Mouse (Mus musculus): ENCODE data around the gene Blmh.
"Not testable (repeated sequence)": the region's sequence is repeated elsewhere in the genome, so short reads cannot be mapped to it uniquely, and the experiment has no call there.

Gene Blmh

DNA sequence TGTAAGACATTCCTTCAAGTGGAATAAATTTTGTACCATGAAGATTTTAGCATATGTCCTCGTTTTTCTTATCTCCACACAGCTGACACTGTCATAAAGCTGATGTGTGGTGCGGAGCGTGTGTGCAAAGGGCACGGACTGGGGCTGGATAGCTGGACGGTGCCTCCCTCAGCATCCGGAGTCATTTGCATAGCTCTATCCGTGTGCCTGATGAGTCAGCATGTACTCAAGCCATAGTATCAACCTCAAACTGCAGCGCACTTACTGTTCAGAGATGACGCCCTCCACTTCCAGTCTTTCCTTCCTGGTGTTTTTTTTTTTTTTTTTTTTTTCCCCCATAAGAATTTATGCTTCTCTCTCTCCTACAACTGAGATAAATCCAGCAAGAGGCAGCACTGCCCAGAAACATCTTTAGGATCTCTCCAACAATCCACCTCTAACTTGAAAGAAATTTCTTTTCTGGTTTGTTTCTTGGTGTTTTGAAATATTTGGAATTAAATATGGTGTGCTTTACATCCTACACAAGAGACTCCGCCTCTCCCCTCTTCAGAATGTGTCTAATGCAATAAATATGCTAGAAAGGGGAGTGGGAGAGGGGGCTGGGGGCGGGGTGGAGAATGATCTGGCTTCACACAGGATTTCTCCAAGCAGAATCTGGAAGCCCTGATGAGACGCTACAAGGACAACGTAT is 7.9 kb upstream of the Blmh start:
- peak; percentile 41 for DNase-seq (ENCODE audit: low read depth)

DNA sequence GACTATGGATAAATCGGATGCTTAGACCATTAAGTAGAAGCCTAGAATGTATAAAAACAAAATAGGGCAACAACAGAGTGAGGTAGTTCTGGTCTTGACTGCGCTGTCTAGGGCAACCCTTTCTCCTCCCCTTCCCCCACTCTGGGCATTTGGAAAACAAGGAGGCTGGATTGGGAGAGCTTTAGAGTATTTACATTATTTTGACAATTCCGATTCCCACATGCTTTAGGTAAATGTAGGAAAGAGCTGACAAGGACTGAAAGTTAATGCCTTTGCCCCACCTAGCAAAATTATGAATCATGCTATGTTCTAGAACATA is 7.4 kb upstream of the Blmh start:
- DNase-seq (ENCODE audit: low read depth): no peak

DNA sequence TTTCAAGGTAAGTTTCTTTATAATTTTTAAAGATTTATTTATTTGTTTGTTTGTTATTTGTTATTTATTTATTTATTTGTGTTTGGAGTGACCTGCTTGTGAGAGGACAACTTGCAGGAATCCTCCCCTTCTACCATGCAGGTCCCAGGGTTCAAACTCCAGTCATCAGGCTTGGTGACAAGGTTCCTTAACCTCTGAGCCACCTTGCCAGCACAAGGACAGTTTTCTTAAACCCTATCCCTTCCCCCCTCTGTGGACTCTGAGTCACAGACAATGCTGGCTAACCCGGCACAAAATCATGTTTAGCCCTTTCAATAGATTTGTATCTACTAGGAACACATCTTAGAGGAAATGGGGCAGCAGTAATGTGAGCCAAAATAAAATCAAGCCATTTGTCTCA is 4.0 kb upstream of the Blmh start:
- DNase-seq (ENCODE audit: low read depth): no peak

DNA sequence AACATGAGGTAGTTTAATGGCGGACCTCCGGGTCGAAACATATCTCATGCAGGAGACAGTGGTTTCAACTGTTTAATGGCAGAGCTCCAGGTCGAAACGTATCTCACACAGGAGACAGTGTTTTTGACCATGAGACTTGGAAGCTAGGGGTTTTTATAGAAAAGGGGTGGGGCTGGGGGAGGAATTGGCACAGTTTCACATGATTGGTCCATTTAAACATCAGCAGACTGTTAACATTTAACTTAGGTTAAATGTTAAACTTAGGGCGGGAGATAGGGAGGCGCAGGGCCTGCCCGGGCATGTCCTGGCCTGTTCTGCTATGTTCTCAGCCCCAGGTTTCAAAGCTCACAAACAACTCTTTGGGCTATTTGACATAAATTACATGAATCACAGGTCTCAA is 4.0 kb downstream of the Blmh start:
- DNase-seq (ENCODE audit: low read depth): not testable (repeated sequence)

DNA sequence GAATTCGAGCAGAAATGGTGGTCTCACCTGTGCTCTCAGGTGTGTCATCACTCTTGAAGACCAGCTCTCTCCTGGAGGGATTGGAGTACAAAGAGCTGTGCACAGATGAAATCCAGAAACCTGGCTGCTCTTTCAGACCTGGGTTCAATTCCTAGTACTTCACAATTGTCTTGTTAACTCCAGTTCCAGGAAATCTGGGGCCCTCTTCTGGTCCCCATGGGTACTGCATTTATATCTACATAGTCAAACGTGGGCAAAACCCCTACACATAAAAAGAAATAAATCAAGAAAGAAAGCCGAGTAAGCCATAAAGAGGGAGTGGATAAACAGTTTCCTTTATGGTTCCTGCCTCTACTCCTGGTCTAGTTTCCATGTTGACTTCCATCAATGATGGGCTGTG is 8.6 kb downstream of the Blmh start:
- DNase-seq (ENCODE audit: low read depth): no peak

DNA sequence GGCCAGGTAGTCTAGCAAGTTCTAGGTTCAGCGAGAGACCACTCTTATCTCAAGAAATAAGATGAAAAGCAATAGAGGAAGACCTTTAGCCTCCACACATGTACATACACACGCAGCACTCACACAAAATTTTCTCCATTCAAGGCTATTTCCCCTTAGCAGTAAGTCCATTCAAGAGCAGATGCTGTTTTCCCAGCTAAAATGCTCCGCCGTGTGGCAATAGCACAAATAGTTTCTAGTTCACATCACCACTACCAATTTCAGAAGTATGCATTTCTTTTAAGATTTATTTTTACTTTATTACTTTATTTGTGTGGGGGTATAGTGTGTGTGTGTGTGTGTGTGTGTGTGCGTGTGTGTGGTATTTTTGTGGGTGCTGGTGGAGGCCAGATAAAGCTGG is 12.0 kb downstream of the Blmh start:
- DNase-seq (ENCODE audit: low read depth): no peak

DNA sequence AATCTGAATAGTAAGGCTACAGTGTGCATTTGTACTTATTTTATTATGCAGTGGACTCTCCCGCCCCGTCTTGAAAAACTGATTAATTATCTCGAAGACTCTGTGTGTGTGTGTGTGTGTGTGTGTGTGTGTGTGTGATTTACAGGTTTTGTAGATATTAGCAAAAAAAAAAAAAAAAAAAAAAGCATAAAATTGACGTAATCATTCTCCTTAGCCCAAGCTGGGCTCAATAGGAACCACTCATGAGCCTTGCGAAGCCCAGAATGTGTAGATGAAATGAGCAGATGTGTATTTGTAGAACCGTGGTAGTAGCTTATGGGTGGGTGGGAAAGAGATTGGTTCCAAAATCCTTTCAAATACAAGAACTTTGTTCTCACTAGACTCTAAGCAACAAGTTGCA is 20.2 kb downstream of the Blmh start:
- no peak for DNase-seq (ENCODE audit: low read depth)

DNA sequence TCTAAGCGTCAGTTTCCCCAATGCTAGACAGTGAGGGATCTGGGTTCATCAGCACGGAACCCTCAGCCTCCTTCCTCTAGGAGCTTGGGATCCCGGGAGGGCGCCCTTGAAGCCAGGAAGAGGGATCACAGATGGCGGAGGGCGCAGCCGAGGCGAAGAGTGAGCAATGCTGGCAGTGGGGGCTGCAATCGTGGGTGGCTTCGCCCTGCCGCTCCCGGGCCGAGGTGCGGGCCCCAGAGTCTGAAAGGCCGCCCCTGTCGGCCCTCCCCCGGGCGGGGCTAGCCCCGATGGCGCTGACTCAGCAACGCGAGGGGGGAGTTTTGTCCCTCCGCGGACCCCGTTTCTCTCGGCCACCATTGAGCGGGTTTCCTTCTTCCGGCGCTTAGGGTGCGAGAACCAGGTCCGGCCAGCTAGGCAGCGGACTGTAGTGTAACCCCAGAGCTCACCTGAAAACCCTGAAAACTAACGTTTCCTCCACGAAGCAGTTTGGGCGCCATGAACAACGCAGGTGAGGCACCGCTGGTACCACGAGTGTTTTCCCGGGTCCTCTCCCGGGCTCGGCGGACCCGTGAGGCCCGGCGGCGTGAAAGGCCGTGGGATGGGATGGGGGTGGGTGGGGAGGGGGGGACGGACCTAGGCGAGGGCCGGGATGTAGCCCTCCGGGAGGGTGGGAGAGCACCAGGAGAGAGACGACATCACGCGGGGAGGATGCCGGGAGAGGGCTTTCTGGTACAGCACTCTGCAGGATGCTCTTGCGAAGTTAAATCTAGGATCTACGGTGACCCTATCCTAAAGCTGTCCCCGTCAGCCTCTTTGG is 21.0 kb downstream of the Blmh start:
- peak; percentile 85 for DNase-seq (ENCODE audit: low read depth)

DNA sequence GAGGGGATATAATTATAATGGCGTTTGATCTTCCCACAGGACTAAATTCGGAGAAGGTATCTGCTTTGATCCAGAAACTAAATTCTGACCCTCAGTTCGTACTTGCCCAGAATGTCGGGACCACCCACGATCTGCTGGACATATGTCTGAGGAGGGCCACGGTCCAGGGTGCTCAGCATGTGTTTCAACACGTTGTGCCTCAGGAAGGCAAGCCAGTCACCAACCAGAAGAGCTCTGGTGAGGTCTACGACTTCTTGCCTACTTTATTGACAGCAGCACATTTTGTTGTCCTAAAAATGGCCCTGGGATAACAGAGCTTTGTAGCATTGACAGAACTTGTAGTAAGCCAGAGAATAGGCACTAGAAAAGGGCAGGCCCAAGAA is 21.6 kb downstream of the Blmh start:
- DNase-seq (ENCODE audit: low read depth): no peak

DNA sequence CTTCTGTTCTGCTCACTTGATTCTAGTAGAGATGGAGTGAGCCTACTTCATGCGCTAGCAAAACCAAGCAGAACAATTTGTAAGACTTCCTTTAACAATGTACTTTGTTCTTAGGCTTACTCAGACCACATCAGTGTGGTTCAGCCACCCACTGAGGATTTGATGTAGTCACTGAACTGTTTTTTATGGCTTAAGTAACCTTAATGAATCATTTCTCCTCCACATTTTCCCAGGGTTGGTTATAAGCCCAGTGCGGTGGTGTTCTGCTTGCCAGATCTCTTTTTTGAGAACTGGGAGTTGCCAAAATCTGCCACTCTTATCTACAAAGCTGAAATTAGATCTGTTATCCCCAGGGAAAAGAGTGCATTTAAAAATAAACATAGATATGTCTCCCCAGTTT is 28.9 kb downstream of the Blmh start:
- no peak for DNase-seq (ENCODE audit: low read depth)

DNA sequence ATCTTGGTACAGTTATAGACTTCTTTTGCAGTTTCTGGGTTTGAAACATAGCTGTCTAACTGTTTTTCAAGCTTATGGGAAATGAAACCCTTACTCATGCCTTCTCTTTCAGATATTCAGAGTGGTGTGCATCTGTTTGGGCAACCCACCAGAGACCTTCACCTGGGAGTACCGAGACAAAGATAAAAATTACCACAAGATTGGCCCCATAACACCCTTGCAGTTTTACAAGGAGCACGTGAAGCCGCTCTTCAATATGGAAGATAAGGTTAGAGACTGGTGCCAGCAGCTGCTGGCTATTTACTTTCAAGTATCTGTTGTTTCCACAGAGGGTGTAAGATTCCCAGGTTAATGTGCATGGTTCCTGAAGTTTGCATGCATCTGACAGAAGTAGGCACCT is 41.1 kb downstream of the Blmh start:
- no peak for DNase-seq (ENCODE audit: low read depth)

DNA sequence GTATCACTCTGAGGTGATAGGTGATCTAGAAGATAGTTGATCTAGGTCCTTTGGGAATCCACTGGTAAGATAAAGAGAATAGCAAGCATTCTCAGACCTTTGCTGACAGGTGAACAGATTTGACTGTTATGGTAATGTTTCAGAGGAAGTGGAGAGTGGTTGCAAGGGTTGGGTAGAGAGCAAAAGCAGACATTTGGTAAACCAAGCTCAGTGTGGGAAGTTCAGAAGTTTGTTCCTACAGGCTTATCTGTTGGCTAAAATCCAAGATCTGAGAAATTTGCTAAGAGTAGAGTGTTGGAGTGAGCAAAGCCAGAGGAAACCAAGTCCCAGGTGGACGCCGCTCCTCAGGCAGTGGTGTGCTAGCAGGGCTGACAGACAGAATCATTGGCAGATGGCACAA is 45.7 kb downstream of the Blmh start:
- no peak for DNase-seq (ENCODE audit: low read depth)

DNA sequence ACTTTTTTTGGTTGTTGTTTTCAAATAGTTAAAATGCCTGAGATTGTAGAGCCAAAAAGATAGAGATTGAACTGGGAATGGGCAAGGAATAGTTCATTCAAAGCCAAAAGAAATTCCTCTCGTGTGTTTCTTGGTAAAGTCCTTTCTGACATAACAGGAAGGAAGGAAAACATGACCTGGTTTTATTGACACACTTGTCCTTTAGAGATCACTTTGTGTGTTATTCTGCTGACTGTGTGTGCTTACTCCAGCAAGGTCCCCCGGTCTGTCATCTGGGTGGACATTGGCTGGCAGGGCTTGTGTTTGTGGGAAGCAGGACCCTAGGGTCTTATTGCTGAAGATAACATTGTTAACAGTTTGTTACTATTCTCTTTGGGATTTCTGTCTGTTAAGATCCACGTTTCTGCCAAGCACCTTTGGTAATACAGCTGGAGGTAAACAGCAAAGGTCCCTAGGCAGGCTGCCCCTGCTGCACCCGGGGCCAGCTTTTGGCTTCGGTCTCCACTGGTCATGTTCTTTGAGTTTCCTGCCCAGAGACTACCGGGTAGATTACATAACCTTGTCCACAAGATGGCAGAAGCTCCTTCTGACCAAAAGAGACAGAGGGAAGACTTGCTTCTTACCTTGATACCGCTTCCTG is 50.2 kb downstream of the Blmh start:
- no peak for DNase-seq (ENCODE audit: low read depth)

DNA sequence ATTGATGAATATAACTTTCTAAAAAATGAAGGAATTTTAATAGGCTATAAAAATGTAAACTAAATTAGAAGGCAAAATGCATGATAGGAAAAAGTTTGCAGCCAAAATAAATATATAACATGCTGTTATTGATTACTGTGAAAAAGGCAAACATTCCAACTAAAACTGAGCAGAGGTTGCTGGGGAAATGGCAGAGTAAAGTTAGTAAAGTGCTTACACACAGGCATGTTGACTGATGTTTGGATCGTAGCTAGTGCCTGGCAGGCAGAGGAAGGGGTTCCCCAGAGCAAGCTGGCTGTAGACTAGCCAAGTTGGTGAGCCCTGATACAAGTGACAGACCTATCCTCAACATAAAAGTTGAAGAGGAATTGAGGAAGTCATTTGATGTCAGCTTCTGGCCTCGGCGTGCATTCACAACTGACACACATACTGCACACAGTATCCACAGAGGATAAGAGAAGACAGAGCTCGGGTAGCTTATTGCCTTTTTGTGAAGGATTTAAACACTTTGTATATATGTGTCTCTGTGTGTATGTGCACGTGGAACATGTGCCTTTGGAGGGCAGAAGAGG is 57.0 kb downstream of the Blmh start:
- DNase-seq (ENCODE audit: low read depth): no peak

DNA sequence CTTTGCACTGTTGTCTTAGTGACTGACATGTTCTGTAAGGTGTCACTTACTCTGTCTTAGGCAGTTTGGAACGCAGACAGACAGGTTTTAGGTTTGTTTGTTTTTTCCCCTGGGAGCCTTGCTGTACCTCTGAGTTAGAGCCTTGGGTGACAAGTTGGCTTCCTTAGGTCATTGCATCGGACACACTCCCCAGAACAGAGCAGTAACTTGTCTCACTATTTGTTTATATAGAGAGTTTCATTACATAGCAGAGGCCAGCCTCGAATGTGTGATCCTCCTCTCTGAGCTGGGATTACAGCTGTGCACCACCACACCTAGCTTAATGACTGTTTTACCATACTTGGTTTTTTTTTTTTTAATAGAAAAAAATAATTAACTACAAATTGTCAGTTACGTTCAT is 57.8 kb downstream of the Blmh start:
- DNase-seq (ENCODE audit: low read depth): no peak

DNA sequence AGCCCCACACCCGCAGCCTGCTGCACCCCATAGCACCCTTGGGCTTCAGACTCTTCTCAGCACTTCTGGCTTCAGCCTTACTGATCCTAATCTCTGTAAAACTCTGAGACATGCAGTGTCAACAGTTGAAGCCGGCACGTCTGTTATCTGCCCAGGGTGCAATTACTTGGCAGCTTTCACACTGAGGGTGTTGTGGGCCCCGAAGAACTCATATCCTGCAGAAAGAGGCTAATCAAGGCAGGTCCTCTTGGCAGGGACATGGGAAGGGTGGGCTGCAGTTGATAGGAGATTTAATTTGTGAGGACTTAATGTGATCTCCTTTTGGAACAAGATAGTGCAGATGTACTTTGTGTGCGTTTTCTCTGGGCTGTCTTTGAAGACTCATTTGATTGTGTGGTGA is 59.0 kb downstream of the Blmh start:
- no peak for DNase-seq (ENCODE audit: low read depth)

DNA sequence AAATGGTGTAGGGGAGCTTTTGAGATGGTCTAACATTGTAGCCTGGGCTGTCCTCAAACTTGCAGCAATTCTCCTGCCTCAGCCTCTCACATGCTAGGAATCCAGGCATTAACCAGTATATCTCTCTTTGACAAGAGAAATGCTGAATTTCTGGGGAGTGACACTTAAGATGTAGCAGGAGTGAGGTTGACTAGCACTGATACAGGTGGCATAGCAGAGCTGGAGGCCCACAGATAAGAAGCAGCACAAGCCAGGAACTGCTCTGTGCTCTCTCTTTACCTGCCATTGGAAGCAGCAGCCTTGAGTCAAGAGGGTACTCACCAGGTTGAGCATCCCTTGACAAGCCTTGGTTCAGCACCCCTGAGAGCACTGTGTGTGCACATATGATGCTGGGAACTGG is 59.6 kb downstream of the Blmh start:
- DNase-seq (ENCODE audit: low read depth): no peak

DNA sequence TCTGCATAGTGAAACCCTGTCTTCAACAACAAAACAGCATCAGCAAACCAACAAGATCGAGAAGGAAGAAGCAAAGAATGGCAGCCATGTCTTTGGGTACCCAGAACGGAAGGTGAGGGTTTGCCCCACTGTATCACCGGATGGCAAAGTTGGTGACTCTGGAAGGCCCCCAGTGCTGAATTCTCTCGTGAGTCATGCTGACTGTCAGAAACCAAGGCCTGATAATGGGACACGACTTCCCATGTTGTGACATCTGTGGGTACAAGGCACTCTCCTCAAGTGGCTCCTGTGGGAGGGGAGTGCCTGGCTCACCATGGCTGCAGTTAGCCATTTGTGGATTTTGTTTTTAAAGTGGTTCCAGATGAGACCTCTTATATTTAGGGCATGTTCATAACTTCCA is 66.2 kb downstream of the Blmh start:
- no peak for DNase-seq (ENCODE audit: low read depth)

DNA sequence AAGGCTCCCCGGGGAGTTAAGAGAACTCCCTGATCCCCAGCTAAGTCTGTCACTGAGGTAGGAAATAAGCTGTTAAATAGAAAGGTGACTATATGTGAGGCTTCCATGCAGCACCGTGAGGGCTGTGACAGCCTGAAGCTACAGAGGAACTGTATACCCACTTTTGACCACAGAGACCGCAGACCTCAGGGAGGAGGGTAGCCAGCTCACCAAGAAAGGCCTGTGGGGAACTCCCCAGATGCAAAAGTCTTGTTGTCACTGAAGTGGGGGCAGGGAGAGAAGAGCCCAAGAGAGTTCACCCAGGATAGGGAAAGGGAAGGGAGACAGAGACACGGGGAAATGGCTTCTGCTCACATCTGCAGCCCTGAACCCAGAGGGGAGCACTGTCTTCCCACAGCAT is 68.3 kb downstream of the Blmh start:
- peak; percentile 73 for DNase-seq (ENCODE audit: low read depth)

DNA sequence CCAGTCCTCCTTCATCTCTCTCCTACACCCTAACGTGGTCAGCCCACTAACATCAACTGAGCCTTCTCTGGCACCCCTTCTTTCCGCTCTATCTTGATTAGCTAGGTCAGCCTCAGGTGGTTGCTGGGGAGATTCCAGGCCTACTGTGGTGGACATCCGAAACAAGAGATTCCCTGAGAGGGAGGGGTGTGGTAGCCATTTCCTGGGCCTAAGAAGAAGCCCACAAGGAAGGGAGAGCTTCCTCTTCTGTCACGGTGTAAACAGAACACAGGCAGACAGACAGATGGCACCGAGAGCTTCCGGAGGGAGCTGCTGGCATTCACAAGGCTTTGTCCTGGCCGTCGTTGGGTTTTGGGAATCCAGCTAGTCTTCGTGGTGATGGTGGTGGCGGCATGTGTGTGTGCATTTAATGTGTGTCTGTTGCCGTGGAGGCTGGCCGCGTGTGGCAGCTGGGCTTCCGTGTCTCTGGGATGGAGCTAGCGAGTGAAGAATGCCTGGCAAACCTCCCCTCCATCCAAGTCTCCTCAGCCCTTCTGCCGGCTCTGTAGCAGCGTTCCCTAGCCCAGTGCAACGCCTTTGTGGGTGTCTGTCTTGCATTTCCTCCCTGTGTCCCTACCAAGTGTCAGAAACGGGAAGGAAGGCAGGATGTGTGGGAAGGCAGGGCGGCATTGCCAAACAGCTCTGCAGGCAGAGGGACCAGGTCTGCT is 71.5 kb downstream of the Blmh start:
- DNase-seq (ENCODE audit: low read depth): no peak

DNA sequence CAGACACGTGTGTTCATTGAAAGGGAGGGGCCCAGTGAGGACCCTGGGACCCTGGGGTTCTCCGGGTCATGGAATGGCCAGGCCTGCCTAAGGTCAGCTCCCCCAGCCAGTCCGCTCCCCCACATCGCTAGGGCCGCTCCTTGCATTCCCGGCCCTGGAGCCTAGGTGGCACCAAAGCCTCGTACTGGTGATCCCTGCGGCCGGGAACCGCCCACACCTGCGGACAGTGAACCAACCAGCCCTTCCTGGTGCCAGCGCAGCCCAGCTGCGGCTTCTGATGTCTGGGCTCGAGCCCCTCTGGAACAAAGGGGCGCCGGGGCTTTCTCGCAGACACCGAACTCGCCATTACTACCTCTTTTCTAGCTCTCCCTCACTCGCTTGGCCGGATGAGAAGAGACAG is 72.7 kb downstream of the Blmh start:
- DNase-seq (ENCODE audit: low read depth): peak; percentile 53

DNA sequence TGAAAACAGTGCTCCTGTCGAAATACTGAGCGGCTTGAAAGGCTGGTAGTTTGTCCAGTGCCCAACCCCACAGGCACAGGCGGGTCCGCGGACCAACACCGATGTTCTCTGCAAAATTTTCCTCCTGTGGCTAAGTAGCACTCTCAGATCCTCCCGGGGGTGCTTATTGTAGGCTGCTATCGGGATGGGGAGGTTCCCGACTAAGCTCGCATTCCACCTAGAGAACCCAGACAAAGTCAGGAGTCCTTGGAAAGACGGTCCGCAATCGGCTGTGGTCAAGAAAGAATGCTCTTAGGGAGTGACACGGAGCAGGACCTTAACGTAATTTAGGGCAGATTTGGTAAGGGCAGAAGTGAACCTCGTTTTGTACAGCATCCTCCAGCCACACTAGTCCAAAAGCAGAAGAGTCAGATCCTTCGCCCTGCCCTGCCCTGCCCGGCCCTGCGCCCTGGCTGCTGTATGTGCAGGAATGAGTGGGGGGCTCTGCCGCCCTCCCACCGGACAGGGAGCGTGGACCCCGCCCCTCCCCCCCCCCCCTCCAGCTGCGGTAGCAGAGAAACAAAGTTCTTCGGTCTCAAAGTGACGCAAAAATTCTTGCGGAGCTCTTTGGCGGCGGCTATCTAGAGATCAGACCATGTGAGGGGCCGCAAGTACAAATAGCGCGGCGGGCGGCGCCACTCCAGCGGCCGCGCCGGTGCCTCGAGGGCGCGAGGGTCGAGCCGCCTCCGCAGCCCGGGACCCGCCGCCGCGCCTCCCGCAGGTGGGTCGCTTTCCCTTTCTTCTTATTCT is 73.5 kb downstream of the Blmh start, which contains the start of gene Slc6a4:
Gene Slc6a4 (plus strand): TSS at position 688 of the 789 bp plus-strand sequence.
- DNase-seq (ENCODE audit: low read depth): no peak
